Mouse (Mus musculus) mature B cell (primary cell): ENCODE data around the gene Parp3.

ENCODE experiments used
- in situ Hi-C: fragments of 300-500 bp; cut with MboI; formaldehyde crosslinking; loops from 2 replicates; pipeline ENCODE4 v1.14.3; 2019

Gene Parp3

GRCm38 (mm10) chr9:106428719-106429220 is 48.0 kb downstream of the Parp3 start:
- in situ Hi-C loops, result no loop called here

- in situ Hi-C loops, result loop anchor here (5.0 kb wide), 2 partner anchors 75 to 140 kb away; partner anchors contain the start of gene Poc1a
Observed at GRCm38 (mm10) chr9:106421865-106422160, 54.9 kb downstream of the Parp3 start.

- in situ Hi-C loops, result loop anchor here (5.0 kb wide), 2 partner anchors 74 to 139 kb away; partner anchors contain the start of gene Poc1a
Observed at GRCm38 (mm10) chr9:106421033-106421864, 55.5 kb downstream of the Parp3 start.

GRCm38 (mm10) chr9:106420608-106421007 is 56.1 kb downstream of the Parp3 start:
- in situ Hi-C loops, result loop anchor here (5.0 kb wide), 2 partner anchors 73 to 138 kb away; partner anchors contain the start of gene Poc1a
